Mouse (Mus musculus) CD4-positive, CD25-positive, alpha-beta regulatory T cell (primary cell): ENCODE results near the gene Arhgap27. TPM values are rescaled to one million over a fixed set of nuclear protein-coding genes. Genes with fewer than 3 reads are reported as not detected.

Experiments used
- polyA plus RNA-seq: library from polyadenylated mRNA; unstranded; fragments of 100-300 nt; shearing (Covaris generic); gene quantifications from one replicate; pipeline ENCODE4 v1.2.1, GENCODE M21; 2017

Arhgap27 gene
- polyA plus RNA-seq = 107 TPM

DNA sequence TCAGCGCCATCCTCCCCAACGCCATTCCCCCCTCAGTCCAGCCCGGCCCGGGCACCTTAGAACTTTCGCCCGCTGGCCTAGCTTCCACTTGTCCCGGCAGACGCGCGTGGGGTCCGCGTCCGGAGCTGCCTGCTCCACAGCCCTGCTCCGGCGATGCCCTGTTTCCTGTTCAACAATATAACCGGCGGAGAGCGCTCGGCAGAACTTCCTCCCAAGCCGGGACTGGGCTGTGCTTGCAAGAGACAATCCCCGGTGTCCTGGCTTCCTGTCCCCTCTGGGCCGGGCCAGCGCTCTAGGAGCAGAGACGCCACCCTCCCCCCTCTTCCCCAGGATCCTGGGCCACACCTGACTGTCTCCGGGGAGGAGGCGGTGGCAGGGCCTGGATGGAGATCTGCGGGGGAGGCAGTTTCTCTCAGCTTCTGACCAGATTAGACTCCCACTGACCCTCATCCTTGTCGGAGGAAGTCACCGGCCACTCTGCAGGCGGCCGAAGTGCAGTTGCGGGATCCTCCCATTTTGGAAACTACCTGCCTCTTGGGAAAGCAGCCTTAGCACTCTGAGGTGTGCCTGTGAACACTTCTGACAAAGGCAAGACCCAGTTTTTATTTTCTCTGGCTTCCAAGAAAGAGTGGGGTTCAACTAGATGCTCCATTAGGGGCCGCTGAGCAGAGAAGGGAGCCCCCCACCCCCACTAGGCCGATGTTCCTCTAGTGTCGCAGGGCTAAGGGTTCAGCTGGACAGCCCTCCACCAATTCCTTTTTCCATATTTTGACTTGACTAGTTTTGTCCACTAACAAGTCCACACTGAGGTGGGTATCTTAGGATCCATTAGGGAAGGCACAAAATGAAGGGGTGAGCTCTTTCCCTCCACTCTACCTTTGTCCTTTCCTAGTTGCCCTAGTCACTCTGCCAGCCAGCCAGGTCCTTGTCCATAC is at the start of gene Arhgap27:
Arhgap27 (minus strand) TSS at position 479 of the 935 bp plus-strand sequence.

DNA sequence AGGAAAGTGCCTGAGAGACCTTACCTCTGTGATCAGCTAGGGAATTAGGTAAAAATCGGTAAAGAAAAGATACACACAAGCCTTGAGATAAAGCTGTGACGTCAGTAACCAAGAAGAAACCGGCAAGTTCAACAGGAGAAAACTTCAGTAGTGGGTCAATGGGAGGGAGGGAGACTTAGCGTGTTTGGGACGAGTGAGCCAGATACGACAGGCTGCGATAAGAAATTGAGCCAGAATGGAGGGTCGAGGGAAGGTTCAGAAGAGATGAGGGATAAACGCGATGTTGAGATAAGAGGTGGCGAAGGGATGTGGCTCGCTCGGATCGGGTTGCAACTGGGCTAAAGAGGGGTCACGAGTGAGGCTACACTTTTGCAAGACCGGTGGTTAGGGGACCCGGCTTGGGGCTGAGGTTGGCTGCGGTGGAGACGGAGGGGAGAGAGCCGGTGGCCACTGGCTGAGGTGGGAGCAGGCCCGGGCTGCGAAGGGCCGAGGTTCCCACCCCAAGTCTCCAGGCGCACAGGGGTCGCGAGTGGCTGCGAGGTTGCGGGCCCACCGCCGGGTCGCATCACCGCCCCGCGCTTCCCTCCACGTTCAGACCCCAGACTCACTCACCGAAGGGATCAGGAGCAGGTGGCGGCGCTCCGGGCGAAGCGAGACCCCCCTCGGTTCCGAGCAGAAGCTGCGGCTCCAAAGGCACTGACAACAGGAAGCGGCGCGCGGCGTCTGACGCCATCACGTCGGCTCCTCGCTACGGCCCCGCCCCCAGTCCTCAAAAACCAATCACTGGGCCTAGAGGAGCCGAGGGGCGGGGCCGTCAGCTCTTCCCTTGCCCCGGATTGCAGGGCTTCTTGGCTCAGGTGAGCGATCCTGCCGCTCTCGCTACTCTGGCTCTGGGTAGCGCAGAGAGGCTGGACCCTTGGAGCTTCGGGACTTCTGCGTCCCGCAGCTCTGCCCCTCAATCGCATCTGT is 48.8 kb upstream of the Arhgap27 start, which contains the start of gene Plekhm1:
Plekhm1 (minus strand) TSS at position 707 of the 969 bp plus-strand sequence.

Other genes with a start within 250 kb of the Arhgap27 start
- gene Hexim1, start 247.5 kb downstream of the Arhgap27 start, polyA plus RNA-seq = 4.2 TPM
- gene Hexim2, start 231.3 kb downstream of the Arhgap27 start, polyA plus RNA-seq = 5.3 TPM
- gene Fmnl1, start 192.6 kb downstream of the Arhgap27 start, polyA plus RNA-seq = 229 TPM
- gene 1700023F06Rik, start 155.1 kb downstream of the Arhgap27 start, polyA plus RNA-seq = not detected
- gene Spata32, start 145.3 kb downstream of the Arhgap27 start, polyA plus RNA-seq = not detected
- 36.7 TPM for gene Map3k14, start 96.2 kb downstream of the Arhgap27 start, polyA plus RNA-seq
- gene Plekhm1, start 49.0 kb upstream of the Arhgap27 start, polyA plus RNA-seq = 20.8 TPM
- 0.04 TPM for gene Lrrc37a, start 140.9 kb upstream of the Arhgap27 start, polyA plus RNA-seq